Mouse (Mus musculus) lung, embryonic 16.5 days (tissue): ENCODE data around the gene Nelfe. TPM values are rescaled to one million over a fixed set of nuclear protein-coding genes. Genes with fewer than 3 reads are reported as not detected.

Experiments
- ATAC-seq: fragments of 200-750 bp; cut with Nextera tagmentation; 2 replicates; pipeline ENCODE4 v1.8.0; 2017; ENCODE audit warnings: low read depth, mild to moderate bottlenecking, moderate library complexity
- H3K27ac ChIP-seq: fragments of 300-500 bp; sonication (generic); 2 replicates; pipeline ENCODE4 v1.5.1; 2014; ENCODE audit warnings: mild to moderate bottlenecking, control low read depth, low read length
- H3K27me3 ChIP-seq: fragments of 300-500 bp; sonication (generic); 2 replicates; pipeline ENCODE4 v1.6.1; 2014; ENCODE audit warnings: low read depth, low read length, mixed read lengths; ENCODE audit not compliant: control insufficient read depth, insufficient read depth
- H3K36me3 ChIP-seq: fragments of 300-500 bp; sonication (generic); 2 replicates; pipeline ENCODE4 v1.6.1; 2014; ENCODE audit warnings: low read length; ENCODE audit not compliant: control insufficient read depth, insufficient read depth
- H3K4me1 ChIP-seq: fragments of 300-500 bp; sonication (generic); replicated peaks from 2 replicates; pipeline ENCODE4 v1.6.1; 2014; ENCODE audit warnings: low read length, mixed read lengths; ENCODE audit not compliant: control insufficient read depth, insufficient read depth
- H3K4me2 ChIP-seq: fragments of 300-500 bp; sonication (generic); 2 replicates; pipeline ENCODE4 v1.6.1; 2014; ENCODE audit warnings: low read depth, low read length, control low read depth
- H3K4me3 ChIP-seq: fragments of 300-500 bp; sonication (generic); 2 replicates; pipeline ENCODE4 v1.5.1; 2014; ENCODE audit warnings: mild to moderate bottlenecking, low read length, control low read depth
- H3K9ac ChIP-seq: fragments of 300-500 bp; sonication (generic); 2 replicates; pipeline ENCODE4 v1.6.1; 2014; ENCODE audit warnings: low read length, control low read depth
- H3K9me3 ChIP-seq: fragments of 300-500 bp; sonication (generic); 2 replicates; pipeline ENCODE4 v1.6.1; 2016; ENCODE audit warnings: low read length; ENCODE audit not compliant: control insufficient read depth
- WGBS: fragments of 180-500 bp; shearing (Covaris S2); extraction: QIAGEN DNeasy Blood & Tissue Kit; methylation state at CpG from one replicate; pipeline ENCODE4 v1.1.7; 2014; 5-methylcytosine and 5-hydroxymethylcytosine counted together
- polyA plus RNA-seq: library from polyadenylated mRNA; unstranded; fragments of >200 nt; fragmentation: Nextera tagmentation; extraction: Ambion mirVana; gene quantifications from 2 replicates; pipeline ENCODE4 v1.2.1, GENCODE M21; 2015

Nelfe gene
- polyA plus RNA-seq, 1 experiment from 2014 or later, result 96.0 TPM

DNA sequence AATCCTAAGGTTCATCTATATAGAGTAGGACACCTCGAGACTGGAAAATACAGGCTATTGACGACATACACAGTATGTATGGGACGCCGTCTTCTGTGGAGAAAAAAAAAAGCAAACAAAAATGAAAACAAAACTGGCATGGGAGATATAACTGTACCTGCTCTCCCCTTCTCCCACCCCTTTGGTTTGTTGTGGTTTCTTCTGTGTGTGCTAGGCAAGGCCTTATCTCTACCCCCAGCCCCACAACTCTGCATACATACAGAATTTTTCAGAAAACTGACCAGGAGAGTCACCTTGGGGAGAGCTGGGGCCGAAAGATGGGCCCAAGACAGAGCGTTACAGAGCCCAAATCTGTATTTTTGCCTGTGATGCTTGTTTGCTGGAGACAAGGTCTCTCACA lies 34.5 kb downstream of the Nelfe start:
- H3K4me3 ChIP-seq, result no peak overlapping the region
- H3K9ac ChIP-seq, result no peak overlapping the region
- H3K27me3 ChIP-seq, result no peaks in the 10 kb centered on the region
- H3K36me3 ChIP-seq, result no peaks in the 10 kb centered on the region
- H3K27ac ChIP-seq, result no peak overlapping the region
- 85% methylated on average over 6 of the region's 6 CpGs for WGBS
- ATAC-seq, result no peak
- H3K9me3 ChIP-seq, result no peaks in the 10 kb centered on the region
- no peak overlapping the region for H3K4me2 ChIP-seq
- no peaks in the 10 kb centered on the region for H3K4me1 ChIP-seq

GRCm38 (mm10) chr17:34885615-34886014 lies 35.4 kb downstream of the Nelfe start:
- Histone ChIP-seq H3K4me1 (no peaks in the 10 kb centered on the region), H3K4me3 (no peak overlapping the region), H3K36me3 (no peaks in the 10 kb centered on the region), H3K9ac (no peak overlapping the region), H3K27ac (no peak overlapping the region), H3K9me3 (no peaks in the 10 kb centered on the region), H3K27me3 (no peaks in the 10 kb centered on the region), H3K4me2 (no peak overlapping the region)
- 70% methylated on average over 3 of the region's 3 CpGs for WGBS
- ATAC-seq, result no peak

DNA sequence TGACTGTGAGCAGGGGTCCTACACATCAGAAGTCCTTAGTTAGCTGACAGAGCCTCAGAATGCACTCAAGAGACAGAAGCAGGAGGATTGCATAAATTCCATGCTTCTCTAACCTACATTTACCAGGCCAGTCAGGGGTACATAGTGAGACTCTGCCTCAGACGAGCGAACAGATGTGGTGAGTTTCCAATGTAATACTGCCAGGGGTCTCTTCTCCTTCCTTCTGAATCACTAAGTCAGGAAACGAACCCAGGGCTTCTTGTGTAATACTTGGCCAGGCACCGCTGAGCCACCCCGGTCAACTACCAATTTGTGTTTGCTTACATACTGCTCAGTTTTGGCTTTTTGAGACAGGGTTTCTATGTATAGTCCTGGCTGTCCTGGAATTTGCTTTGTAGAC lies 37.8 kb downstream of the Nelfe start:
- Histone ChIP-seq H3K9me3 (no peaks in the 10 kb centered on the region), H3K27ac (no peak overlapping the region), H3K4me3 (no peak overlapping the region), H3K27me3 (no peaks in the 10 kb centered on the region), H3K4me1 (no peaks in the 10 kb centered on the region), H3K4me2 (no peak overlapping the region), H3K36me3 (no peaks in the 10 kb centered on the region), H3K9ac (no peak overlapping the region)
- WGBS, result 82% methylated on average over 5 of the region's 5 CpGs
- ATAC-seq, result no peak

DNA sequence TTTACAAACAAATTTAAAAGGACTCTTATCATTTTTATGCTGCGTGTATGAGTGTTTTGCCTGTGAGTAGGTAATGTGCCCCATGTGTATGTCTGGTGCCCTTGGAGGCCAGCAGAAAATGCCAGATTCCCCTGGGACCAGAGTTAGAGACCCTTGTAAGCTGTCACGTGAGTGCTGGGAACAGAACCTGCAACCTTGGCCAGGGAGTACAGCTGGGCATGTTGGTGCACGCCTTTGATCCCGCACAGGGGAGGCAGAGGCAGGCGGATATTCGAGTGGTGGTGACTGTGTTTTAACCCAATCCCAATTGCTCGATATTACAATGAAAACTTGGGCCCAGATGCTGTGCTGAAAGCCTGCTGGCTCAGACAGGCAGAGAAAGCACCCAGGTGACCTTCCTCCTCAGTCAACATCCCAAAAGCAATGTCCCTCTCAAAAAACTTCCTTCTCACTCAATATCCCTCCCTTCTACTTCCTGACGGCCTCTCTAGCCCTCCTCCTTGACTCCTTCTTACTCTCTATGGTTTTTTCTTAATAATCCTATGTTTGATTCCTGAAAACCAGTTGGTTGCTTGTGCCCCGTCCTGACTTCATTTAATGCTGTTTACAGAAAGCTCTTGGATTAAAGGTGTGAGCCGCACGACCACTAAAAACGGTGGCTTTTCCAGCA lies 40.0 kb downstream of the Nelfe start:
- no peak for ATAC-seq
- Histone ChIP-seq H3K9me3 (no peaks in the 10 kb centered on the region), H3K36me3 (no peaks in the 10 kb centered on the region), H3K4me3 (no peak overlapping the region), H3K4me2 (no peak overlapping the region), H3K4me1 (peaks cover 4% of the 10 kb centered on the region; the same call in 1 of the 2 replicates), H3K9ac (no peak overlapping the region), H3K27ac (no peak overlapping the region), H3K27me3 (no peaks in the 10 kb centered on the region)
- WGBS, result 80% methylated on average over 12 of the region's 12 CpGs

GRCm38 (mm10) chr17:34891377-34891776 lies 41.2 kb downstream of the Nelfe start:
- no peak for ATAC-seq
- no peak overlapping the region for H3K9ac ChIP-seq
- no peak overlapping the region for H3K27ac ChIP-seq
- H3K27me3 ChIP-seq, result no peaks in the 10 kb centered on the region
- peaks cover 16% of the 10 kb centered on the region for H3K4me1 ChIP-seq
- no peak overlapping the region for H3K4me3 ChIP-seq
- H3K36me3 ChIP-seq, result peaks cover 7% of the 10 kb centered on the region
- WGBS, result 89% methylated on average over 2 of the region's 2 CpGs
- no peak overlapping the region for H3K4me2 ChIP-seq
- no peaks in the 10 kb centered on the region for H3K9me3 ChIP-seq

DNA sequence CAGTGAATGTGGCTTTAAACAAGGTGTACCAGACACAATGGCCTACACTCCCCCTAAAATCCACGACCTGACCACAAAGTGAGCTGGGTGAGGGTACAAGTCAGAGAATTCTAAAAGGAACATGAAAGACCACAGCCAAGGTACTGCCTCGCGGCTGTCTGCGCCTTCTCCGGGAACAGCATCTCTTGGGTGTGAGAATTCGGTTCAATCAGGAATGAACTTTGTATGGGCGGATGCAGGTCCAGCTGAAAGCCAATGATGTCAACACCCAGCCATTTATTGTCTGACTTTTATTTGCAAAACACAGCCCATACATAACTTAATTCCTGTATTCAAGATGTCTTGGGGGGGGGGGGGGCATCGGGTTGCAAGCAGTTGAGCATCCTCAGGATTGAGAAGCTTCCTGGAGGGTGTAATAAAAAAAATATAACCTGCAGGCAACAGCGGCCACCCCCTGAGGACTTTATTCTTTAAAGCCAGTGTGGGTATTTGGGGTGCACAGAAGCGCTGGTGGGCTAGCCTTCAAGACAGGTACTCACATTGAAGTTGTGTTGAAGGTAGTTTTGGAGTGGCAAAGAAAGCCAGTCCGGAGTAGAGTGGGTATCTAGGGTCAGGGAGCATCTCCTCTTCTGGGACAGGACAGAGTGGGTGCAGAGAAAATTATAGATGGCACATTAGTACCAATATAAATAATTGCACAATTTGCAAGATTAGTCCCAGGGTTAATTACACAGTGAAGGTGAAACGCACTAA lies 43.1 kb downstream of the Nelfe start:
- no peak for ATAC-seq
- H3K36me3 ChIP-seq, result peaks cover 8% of the 10 kb centered on the region
- H3K9ac ChIP-seq, result peak overlapping the region; percentile 70
- peak overlapping the region; percentile 71 for H3K4me3 ChIP-seq
- 74% methylated on average over 12 of the region's 12 CpGs for WGBS
- H3K4me2 ChIP-seq, result peak overlapping the region; percentile 78
- peak overlapping the region; percentile 53; the same call in 1 of the 2 replicates for H3K27ac ChIP-seq
- H3K9me3 ChIP-seq, result no peaks in the 10 kb centered on the region
- H3K4me1 ChIP-seq, result peaks cover 26% of the 10 kb centered on the region
- H3K27me3 ChIP-seq, result no peaks in the 10 kb centered on the region

DNA sequence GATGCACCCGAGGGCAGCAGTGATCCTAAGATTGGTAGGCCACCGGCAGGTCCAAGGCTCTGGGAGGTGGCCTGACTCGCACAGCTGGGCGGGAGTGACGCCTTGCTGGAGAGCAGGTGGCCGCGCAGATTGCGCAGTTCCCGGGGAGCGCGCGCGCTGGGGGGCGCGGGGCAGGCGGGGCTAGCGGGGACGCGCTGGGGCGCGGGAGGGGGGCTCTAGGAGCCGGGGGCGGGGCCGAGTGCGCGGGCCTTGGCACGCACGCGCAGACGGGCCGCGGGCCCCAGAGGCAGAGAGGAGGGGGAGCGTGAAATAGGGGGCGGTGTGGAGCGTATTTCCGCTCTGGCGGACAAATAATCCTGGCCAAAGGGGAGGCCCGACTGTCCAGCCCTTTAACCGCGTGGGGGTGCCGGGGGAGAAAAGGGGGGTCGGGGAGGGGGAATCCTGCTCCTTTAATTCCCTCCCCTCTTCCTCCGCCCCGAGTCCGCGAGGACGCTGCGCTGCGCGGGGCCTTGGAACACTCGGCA lies 43.9 kb downstream of the Nelfe start:
- no peaks in the 10 kb centered on the region for H3K9me3 ChIP-seq
- H3K27ac ChIP-seq, result peak overlapping the region; percentile 92
- peak overlapping the region; percentile 87 for H3K9ac ChIP-seq
- WGBS, result under 1% methylated on average over 24 of the region's 51 CpGs
- no peaks in the 10 kb centered on the region for H3K27me3 ChIP-seq
- ATAC-seq, result peak; percentile 93
- H3K4me1 ChIP-seq, result peaks cover 26% of the 10 kb centered on the region
- peaks cover 8% of the 10 kb centered on the region for H3K36me3 ChIP-seq
- H3K4me3 ChIP-seq, result peak overlapping the region; percentile 71
- peak overlapping the region; percentile 84 for H3K4me2 ChIP-seq

- peaks cover 8% of the 10 kb centered on the region for H3K36me3 ChIP-seq
- H3K27me3 ChIP-seq, result no peaks in the 10 kb centered on the region
- peak; percentile 8; the same call in 1 of the 2 replicates for ATAC-seq
- H3K4me1 ChIP-seq, result peaks cover 26% of the 10 kb centered on the region
- no peaks in the 10 kb centered on the region for H3K9me3 ChIP-seq
- H3K4me2 ChIP-seq, result peak overlapping the region; percentile 84
- peak overlapping the region; percentile 87 for H3K9ac ChIP-seq
- peak overlapping the region; percentile 71 for H3K4me3 ChIP-seq
- WGBS, result 6% methylated on average over 42 of the region's 51 CpGs
- peak overlapping the region; percentile 92 for H3K27ac ChIP-seq
Observed at GRCm38 (mm10) chr17:34894801-34895530, 44.8 kb downstream of the Nelfe start.

DNA sequence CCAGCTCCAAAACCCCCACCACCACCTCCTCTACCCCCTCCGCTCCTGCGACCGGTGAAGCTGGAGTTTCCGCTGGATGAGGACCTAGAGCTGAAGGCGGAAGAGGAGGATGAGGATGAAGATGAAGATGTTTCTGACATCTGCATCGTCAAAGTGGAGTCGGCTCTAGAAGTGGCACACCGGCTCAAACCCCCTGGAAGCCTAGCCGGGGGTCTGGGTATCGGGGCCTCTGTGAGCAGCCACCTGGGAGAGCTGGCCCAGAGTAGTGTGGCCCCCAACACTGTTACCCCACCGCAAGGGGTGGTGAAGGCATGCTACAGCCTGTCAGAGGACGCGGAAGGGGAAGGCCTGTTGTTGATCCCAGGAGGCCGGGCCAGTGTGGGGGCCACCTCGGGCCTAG lies 45.5 kb downstream of the Nelfe start:
- no peak overlapping the region; the same call in 1 of the 2 replicates for H3K27ac ChIP-seq
- H3K4me2 ChIP-seq, result peak overlapping the region; percentile 84; the same call in 1 of the 2 replicates

More for the DNA sequence above, 45.5 kb downstream of the Nelfe start:
- WGBS, result 92% methylated on average over 15 of the region's 15 CpGs
- Histone ChIP-seq H3K4me1 (peaks cover 30% of the 10 kb centered on the region), H3K36me3 (peaks cover 8% of the 10 kb centered on the region), H3K9me3 (no peaks in the 10 kb centered on the region), H3K27me3 (no peaks in the 10 kb centered on the region), H3K9ac (peak overlapping the region; percentile 35; the same call in 1 of the 2 replicates), H3K4me3 (peak overlapping the region; percentile 71; the same call in 1 of the 2 replicates)
- ATAC-seq, result no peak
